Mouse (Mus musculus) embryonic facial prominence, embryonic 10.5 days (tissue): ENCODE results near the gene Kcnk4. TPM values are rescaled to one million over a fixed set of nuclear protein-coding genes. Genes with fewer than 3 reads are reported as not detected.
A peak's percentile ranks its signal among the peaks of the same experiment; 100 is the strongest.

Source experiments
- DNase-seq: peaks from one replicate; pipeline ENCODE4 v3.0.0-alpha.2; 2017; ENCODE audit warnings: low spot score
- H3K27ac ChIP-seq: fragments of 300-500 bp; sonication (generic); replicated peaks from 2 replicates; pipeline ENCODE4 v1.5.1; 2016; ENCODE audit warnings: mild to moderate bottlenecking
- H3K27me3 ChIP-seq: fragments of 300-500 bp; sonication (generic); replicated peaks from 2 replicates; pipeline ENCODE4 v1.6.1; 2016; ENCODE audit warnings: low read depth, mild to moderate bottlenecking; ENCODE audit not compliant: poor library complexity, severe bottlenecking
- H3K36me3 ChIP-seq: fragments of 300-500 bp; sonication (generic); replicated peaks from 2 replicates; pipeline ENCODE4 v1.6.1; 2016; ENCODE audit warnings: mild to moderate bottlenecking, moderate library complexity
- H3K4me1 ChIP-seq: fragments of 300-500 bp; sonication (generic); 2 replicates; pipeline ENCODE4 v1.6.1; 2016
- H3K4me3 ChIP-seq: fragments of 300-500 bp; sonication (generic); 2 replicates; pipeline ENCODE4 v1.5.1; 2016; ENCODE audit warnings: mild to moderate bottlenecking, moderate library complexity
- H3K9me3 ChIP-seq: fragments of 300-500 bp; sonication (generic); 2 replicates; pipeline ENCODE4 v1.6.1; 2016; ENCODE audit warnings: mild to moderate bottlenecking
- WGBS: fragments of 180-500 bp; shearing (Covaris S2); methylation state at CpG from one replicate; pipeline ENCODE4 v1.1.7; 2016; 5-methylcytosine and 5-hydroxymethylcytosine counted together
- polyA plus RNA-seq: library from polyadenylated mRNA; unstranded; fragments of >200 nt; fragmentation: Nextera tagmentation; extraction: Ambion mirVana; gene quantifications from 2 replicates; pipeline ENCODE4 v1.2.1, GENCODE M21; 2016

The Kcnk4 gene
- polyA plus RNA-seq, 1 experiment from 2014 or later: not detected

- no peak for DNase-seq
- Histone ChIP-seq H3K27ac (peak overlapping the region; percentile 65; the same call in 1 of the 2 replicates), H3K36me3 (peaks cover 50% of the 10 kb centered on the region), H3K4me1 (peaks cover 32% of the 10 kb centered on the region), H3K9me3 (no peaks in the 10 kb centered on the region), H3K4me3 (peak overlapping the region; percentile 70), H3K27me3 (no peaks in the 10 kb centered on the region)
- 17% methylated on average over 3 of the region's 3 CpGs for WGBS
Observed at GRCm38 (mm10) chr19:6952712-6953037, 18.4 kb upstream of the Kcnk4 start.

GRCm38 (mm10) chr19:6951994-6952711 lies 17.8 kb upstream of the Kcnk4 start:
- no peaks in the 10 kb centered on the region for H3K9me3 ChIP-seq
- H3K4me1 ChIP-seq: peaks cover 32% of the 10 kb centered on the region
- H3K27ac ChIP-seq: peak overlapping the region; percentile 93
- H3K27me3 ChIP-seq: no peaks in the 10 kb centered on the region
- DNase-seq: peak; percentile 69
- peaks cover 45% of the 10 kb centered on the region for H3K36me3 ChIP-seq
- 2% methylated on average over 31 of the region's 31 CpGs for WGBS
- H3K4me3 ChIP-seq: peak overlapping the region; percentile 70

DNA sequence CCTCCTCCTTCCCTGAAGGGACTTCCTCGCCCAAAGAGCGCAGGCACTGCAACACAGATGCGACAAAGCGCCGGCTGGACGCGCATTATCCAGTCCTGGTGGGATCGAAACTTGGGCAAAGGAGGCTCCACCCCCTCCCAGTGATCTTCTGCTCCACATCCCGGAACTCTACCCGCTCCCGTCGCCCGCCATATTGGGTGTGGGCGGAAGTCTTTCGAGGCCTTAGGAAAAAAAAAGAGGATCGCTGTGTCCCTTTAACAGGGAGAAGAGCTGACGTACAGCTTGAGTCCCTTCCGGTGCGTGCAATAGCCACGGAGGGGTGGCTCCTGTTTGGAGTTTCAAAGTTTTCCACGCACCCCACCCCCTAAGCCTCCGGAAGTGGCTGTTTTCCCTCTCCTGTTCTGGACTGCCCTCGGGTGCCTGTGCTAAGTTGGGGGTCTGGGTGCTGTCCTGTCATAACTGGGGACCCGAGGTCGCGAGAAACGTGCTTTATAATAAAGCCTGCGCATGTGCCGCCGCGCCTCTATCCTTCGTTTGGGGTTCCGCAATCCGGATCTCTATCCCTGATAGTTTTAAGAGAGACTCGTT lies 17.2 kb upstream of the Kcnk4 start:
- H3K27ac ChIP-seq: peak overlapping the region; percentile 93

GRCm38 (mm10) chr19:6950613-6951153 lies 16.4 kb upstream of the Kcnk4 start:
- H3K4me3 ChIP-seq: peak overlapping the region; percentile 70
- peak; percentile 75 for DNase-seq
- WGBS: under 1% methylated on average over 28 of the region's 28 CpGs
- no peaks in the 10 kb centered on the region for H3K27me3 ChIP-seq
- peak overlapping the region; percentile 93 for H3K27ac ChIP-seq
- H3K9me3 ChIP-seq: no peaks in the 10 kb centered on the region
- H3K4me1 ChIP-seq: peaks cover 32% of the 10 kb centered on the region
- H3K36me3 ChIP-seq: peaks cover 36% of the 10 kb centered on the region

More for the DNA sequence above, 17.2 kb upstream of the Kcnk4 start:
- peaks cover 32% of the 10 kb centered on the region for H3K4me1 ChIP-seq
- peak overlapping the region; percentile 70 for H3K4me3 ChIP-seq
- H3K9me3 ChIP-seq: no peaks in the 10 kb centered on the region
- peaks cover 38% of the 10 kb centered on the region for H3K36me3 ChIP-seq
- no peaks in the 10 kb centered on the region for H3K27me3 ChIP-seq
- WGBS: under 1% methylated on average over 35 of the region's 35 CpGs
- peak; percentile 92 for DNase-seq

GRCm38 (mm10) chr19:6949951-6950350 lies 15.6 kb upstream of the Kcnk4 start:
- Histone ChIP-seq H3K4me1 (peaks cover 32% of the 10 kb centered on the region), H3K27ac (peak overlapping the region; percentile 93)
- 65% methylated on average over 5 of the region's 5 CpGs for WGBS

GRCm38 (mm10) chr19:6949532-6949931 lies 15.2 kb upstream of the Kcnk4 start:
- 92% methylated on average over 5 of the region's 5 CpGs for WGBS
- H3K4me1 ChIP-seq: peaks cover 32% of the 10 kb centered on the region
- H3K4me3 ChIP-seq: peak overlapping the region; percentile 70
- H3K27me3 ChIP-seq: no peaks in the 10 kb centered on the region
- no peak for DNase-seq
- peaks cover 35% of the 10 kb centered on the region for H3K36me3 ChIP-seq
- peak overlapping the region; percentile 93 for H3K27ac ChIP-seq
- H3K9me3 ChIP-seq: no peaks in the 10 kb centered on the region

More at GRCm38 (mm10) chr19:6949951-6950350, 15.6 kb upstream of the Kcnk4 start:
- DNase-seq: no peak
- H3K27me3 ChIP-seq: no peaks in the 10 kb centered on the region
- H3K36me3 ChIP-seq: peaks cover 36% of the 10 kb centered on the region
- H3K4me3 ChIP-seq: peak overlapping the region; percentile 70
- H3K9me3 ChIP-seq: no peaks in the 10 kb centered on the region

DNA sequence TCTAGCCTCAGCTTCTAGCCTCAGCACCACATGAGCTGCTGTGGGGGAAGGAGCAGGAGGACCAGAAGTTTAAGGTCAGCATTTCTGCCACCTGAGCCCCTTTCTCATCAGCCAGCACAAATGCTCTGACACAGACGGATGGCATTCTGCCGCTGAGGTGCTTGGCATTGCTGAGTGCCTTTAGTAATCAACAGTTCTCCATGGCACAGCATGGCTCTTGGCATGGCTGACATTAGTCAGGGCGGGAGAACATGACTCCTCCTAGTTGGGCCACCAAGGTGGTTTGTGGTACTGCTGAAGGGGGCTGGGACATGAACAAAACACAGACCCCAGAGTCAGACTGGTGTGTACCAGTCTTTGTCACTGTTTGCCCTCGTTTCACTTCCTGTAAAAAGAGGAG lies 13.9 kb upstream of the Kcnk4 start:
- 83% methylated on average over 4 of the region's 4 CpGs for WGBS
- Histone ChIP-seq H3K36me3 (peaks cover 24% of the 10 kb centered on the region), H3K27me3 (no peaks in the 10 kb centered on the region), H3K4me1 (peaks cover 32% of the 10 kb centered on the region), H3K4me3 (no peak overlapping the region), H3K9me3 (no peaks in the 10 kb centered on the region), H3K27ac (no peak overlapping the region)
- DNase-seq: no peak

DNA sequence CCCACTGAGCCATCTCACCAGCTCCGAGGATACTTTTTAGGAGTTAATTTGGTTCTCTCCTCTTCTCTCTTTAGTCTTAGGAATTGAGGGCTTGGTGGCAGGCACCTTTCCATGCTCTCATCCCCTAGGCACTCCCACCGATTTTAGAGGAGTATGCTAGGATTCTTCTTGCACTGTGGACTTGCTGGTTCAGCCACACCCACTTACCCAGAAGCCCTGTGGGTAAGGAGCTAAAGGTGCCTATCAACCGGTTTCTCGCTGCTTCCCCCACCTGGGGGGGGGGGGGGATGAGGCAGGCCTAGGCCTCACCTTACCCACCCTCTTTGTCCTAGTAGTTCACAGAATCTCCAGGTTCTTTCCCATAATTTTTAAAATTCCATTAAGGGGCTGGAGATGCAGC lies 13.4 kb upstream of the Kcnk4 start:
- Histone ChIP-seq H3K27me3 (no peaks in the 10 kb centered on the region), H3K4me1 (peaks cover 32% of the 10 kb centered on the region)
- WGBS: 50% methylated on average over 4 of the region's 4 CpGs

DNA sequence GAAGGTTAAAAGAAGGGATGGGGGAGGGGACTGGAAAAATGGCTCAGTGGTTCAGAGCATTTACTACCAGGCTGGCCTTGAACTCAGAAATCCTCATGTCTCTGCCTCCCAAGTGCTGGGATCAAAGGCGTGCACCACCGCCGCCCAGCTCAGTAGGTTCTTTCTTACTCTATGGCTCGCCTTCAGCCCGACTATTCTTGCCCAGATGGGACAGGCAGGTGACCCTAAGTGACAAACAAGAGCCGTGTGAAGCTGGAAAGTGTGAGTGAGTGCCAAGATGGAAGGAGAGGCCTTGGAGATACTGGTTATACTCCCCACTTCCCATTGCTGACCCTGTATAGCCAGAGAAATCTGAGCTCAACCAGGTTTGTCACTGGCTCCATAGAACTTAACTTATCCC lies 9.4 kb upstream of the Kcnk4 start:
- WGBS: 91% methylated on average over 6 of the region's 6 CpGs
- peaks cover 33% of the 10 kb centered on the region for H3K4me1 ChIP-seq
- no peak overlapping the region for H3K27ac ChIP-seq
- H3K4me3 ChIP-seq: no peak overlapping the region
- H3K36me3 ChIP-seq: peaks cover 16% of the 10 kb centered on the region
- DNase-seq: no peak
- H3K27me3 ChIP-seq: peaks cover 12% of the 10 kb centered on the region; the same call in 1 of the 2 replicates
- H3K9me3 ChIP-seq: no peaks in the 10 kb centered on the region

More for the DNA sequence above, 13.4 kb upstream of the Kcnk4 start:
- H3K27ac ChIP-seq: no peak overlapping the region
- H3K4me3 ChIP-seq: no peak overlapping the region
- H3K36me3 ChIP-seq: peaks cover 24% of the 10 kb centered on the region
- no peak for DNase-seq
- H3K9me3 ChIP-seq: no peaks in the 10 kb centered on the region

- H3K9me3 ChIP-seq: no peaks in the 10 kb centered on the region
- H3K27ac ChIP-seq: peak overlapping the region; percentile 96
- 28% methylated on average over 5 of the region's 5 CpGs for WGBS
- DNase-seq: no peak
- peaks cover 17% of the 10 kb centered on the region; the same call in 1 of the 2 replicates for H3K27me3 ChIP-seq
- H3K36me3 ChIP-seq: peaks cover 16% of the 10 kb centered on the region
- H3K4me3 ChIP-seq: peak overlapping the region; percentile 93
- H3K4me1 ChIP-seq: peaks cover 33% of the 10 kb centered on the region
Observed at GRCm38 (mm10) chr19:6942764-6943163, 8.4 kb upstream of the Kcnk4 start.

DNA sequence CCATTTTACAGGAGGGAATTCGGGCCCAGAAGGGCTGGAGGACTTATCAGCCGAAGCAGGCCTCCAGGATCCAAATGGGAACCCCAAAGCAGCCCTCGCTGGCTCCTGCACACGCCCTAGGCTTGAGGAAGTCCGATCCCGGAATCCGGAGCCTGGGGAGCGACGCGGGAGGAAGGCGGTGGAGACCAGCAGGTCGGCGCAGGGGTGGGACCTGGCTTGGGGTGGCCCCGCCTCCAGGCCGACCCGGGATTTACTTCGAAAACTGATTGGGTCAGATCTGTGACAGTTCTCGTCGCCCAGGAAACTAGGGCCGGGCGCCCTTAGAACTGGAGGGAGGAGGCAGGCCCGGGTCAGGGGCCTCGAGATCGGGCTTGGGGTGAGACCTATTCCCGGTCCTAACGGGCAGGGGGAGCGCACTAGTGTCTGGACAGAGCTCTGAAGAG lies 8.0 kb upstream of the Kcnk4 start, which contains the start of gene Gpr137:
TSS of gene Gpr137 (minus strand) at position 232 of the 443 bp plus-strand sequence.
- Histone ChIP-seq H3K9me3 (no peaks in the 10 kb centered on the region), H3K4me1 (peaks cover 33% of the 10 kb centered on the region), H3K27ac (peak within 1 kb of the TSS; percentile 96), H3K27me3 (peaks cover 17% of the 10 kb centered on the region; the same call in 1 of the 2 replicates), H3K4me3 (peak within 1 kb of the TSS; percentile 93), H3K36me3 (peaks cover 16% of the 10 kb centered on the region)
- WGBS: under 1% methylated on average over 27 of the region's 27 CpGs
- peak; percentile 94 for DNase-seq

- H3K4me1 ChIP-seq: peaks cover 33% of the 10 kb centered on the region
- H3K36me3 ChIP-seq: peaks cover 16% of the 10 kb centered on the region
- peak; percentile 95 for DNase-seq
- peak within 1 kb of the TSS; percentile 93 for H3K4me3 ChIP-seq
- peak within 1 kb of the TSS; percentile 96 for H3K27ac ChIP-seq
- H3K27me3 ChIP-seq: peaks cover 17% of the 10 kb centered on the region; the same call in 1 of the 2 replicates
- under 1% methylated on average over 83 of the region's 83 CpGs for WGBS
- H3K9me3 ChIP-seq: no peaks in the 10 kb centered on the region
Observed at GRCm38 (mm10) chr19:6941372-6942248, 7.3 kb upstream of the Kcnk4 start, which contains the start of gene Bad. Gene Bad, plus strand, starts transcription at chr19:6941861.
